Mouse (Mus musculus) liver, embryonic 11.5 days (tissue): ENCODE data around the gene Olfr617. TPM values are rescaled to one million over a fixed set of nuclear protein-coding genes. Genes with fewer than 3 reads are reported as not detected.
"Not testable (repeated sequence)": the region's sequence is repeated elsewhere in the genome, so short reads cannot be mapped to it uniquely, and the experiment has no call there.

Experiments used
- ATAC-seq: fragments of 200-750 bp; cut with Nextera tagmentation; replicated peaks from 2 replicates; pipeline ENCODE4 v1.8.0; 2017; ENCODE audit warnings: moderate number of reproducible peaks, mild to moderate bottlenecking, moderate TSS enrichment, moderate library complexity; ENCODE audit not compliant: low FRiP score
- DNase-seq: peaks from one replicate; pipeline ENCODE4 v3.0.0-alpha.2; 2017; ENCODE audit warnings: low spot score
- H3K27ac ChIP-seq: fragments of 300-500 bp; sonication (generic); 2 replicates; pipeline ENCODE4 v1.5.1; 2014; ENCODE audit warnings: mild to moderate bottlenecking, low read depth, low read length, control low read depth
- H3K27me3 ChIP-seq: fragments of 300-500 bp; sonication (generic); replicated peaks from 2 replicates; pipeline ENCODE4 v1.6.1; 2014; ENCODE audit warnings: low read length, mixed read lengths; ENCODE audit not compliant: control insufficient read depth, insufficient read depth
- H3K36me3 ChIP-seq: fragments of 300-500 bp; sonication (generic); 2 replicates; pipeline ENCODE4 v1.6.1; 2014; ENCODE audit warnings: mild to moderate bottlenecking, low read length, moderate library complexity, mixed read lengths; ENCODE audit not compliant: control insufficient read depth, insufficient read depth
- H3K4me1 ChIP-seq: fragments of 300-500 bp; sonication (generic); replicated peaks from 2 replicates; pipeline ENCODE4 v1.6.1; 2014; ENCODE audit warnings: low read length, mixed read lengths; ENCODE audit not compliant: control insufficient read depth, insufficient read depth
- H3K4me2 ChIP-seq: fragments of 300-500 bp; sonication (generic); 2 replicates; pipeline ENCODE4 v1.6.1; 2014; ENCODE audit warnings: mild to moderate bottlenecking, control low read depth, moderate library complexity
- H3K4me3 ChIP-seq: fragments of 300-500 bp; sonication (generic); 2 replicates; pipeline ENCODE4 v1.5.1; 2014; ENCODE audit warnings: low read depth, low read length, control low read depth
- H3K9ac ChIP-seq: fragments of 300-500 bp; sonication (generic); 2 replicates; pipeline ENCODE4 v1.6.1; 2014; ENCODE audit warnings: low read depth, low read length, control low read depth
- H3K9me3 ChIP-seq: fragments of 300-500 bp; sonication (generic); 2 replicates; pipeline ENCODE4 v1.6.1; 2016; ENCODE audit warnings: low read length, inconsistent platforms, mixed read lengths; ENCODE audit not compliant: control insufficient read depth
- WGBS: fragments of 180-500 bp; shearing (Covaris S2); extraction: QIAGEN DNeasy Blood & Tissue Kit; methylation state at CpG from one replicate; pipeline ENCODE4 v1.1.7; 2014; 5-methylcytosine and 5-hydroxymethylcytosine counted together
- polyA plus RNA-seq: library from polyadenylated mRNA; unstranded; fragments of >200 nt; fragmentation: Nextera tagmentation; extraction: Ambion mirVana; gene quantifications from 2 replicates; pipeline ENCODE4 v1.2.1, GENCODE M21; 2014

Gene Olfr617
- not detected in 2 replicates for polyA plus RNA-seq

- Histone ChIP-seq H3K4me2 (no peak within 1 kb of the TSS), H3K4me3 (no peak within 1 kb of the TSS), H3K4me1 (no peaks in the 10 kb centered on the region), H3K27me3 (no peaks in the 10 kb centered on the region), H3K27ac (no peak within 1 kb of the TSS), H3K36me3 (no peaks in the 10 kb centered on the region), H3K9me3 (no peaks in the 10 kb centered on the region), H3K9ac (no peak within 1 kb of the TSS)
- DNase-seq (no peak), ATAC-seq (no peak)
- 76% methylated on average over 1 of the region's 1 CpGs for WGBS
These were observed at the start of gene Olfr617 for GRCm38 (mm10) chr7:103572761-103573160. Gene Olfr617, plus strand, starts transcription at chr7:103573061.

- H3K27me3 ChIP-seq, H3K9me3 ChIP-seq, H3K36me3 ChIP-seq, DNase-seq, H3K4me2 ChIP-seq, H3K27ac ChIP-seq, H3K4me3 ChIP-seq, ATAC-seq, H3K4me1 ChIP-seq, H3K9ac ChIP-seq: not testable (repeated sequence)
- WGBS = 75% methylated on average over 2 of the region's 2 CpGs
These were observed 30.2 kb upstream of the Olfr617 start, which contains the start of gene Olfr612 for GRCm38 (mm10) chr7:103542617-103543016. Gene Olfr612, minus strand, starts transcription at chr7:103542717.

GRCm38 (mm10) chr7:103547774-103548173, 25.1 kb upstream of the Olfr617 start, which contains the start of gene Olfr613:
Gene Olfr613, plus strand, starts transcription at chr7:103548074.
- H3K9ac ChIP-seq = no peak within 1 kb of the TSS
- no peak within 1 kb of the TSS for H3K27ac ChIP-seq
- no peak within 1 kb of the TSS for H3K4me3 ChIP-seq
- 69% methylated on average over 2 of the region's 2 CpGs for WGBS
- no peaks in the 10 kb centered on the region for H3K27me3 ChIP-seq
- no peaks in the 10 kb centered on the region for H3K36me3 ChIP-seq
- no peaks in the 10 kb centered on the region for H3K4me1 ChIP-seq
- H3K9me3 ChIP-seq = no peaks in the 10 kb centered on the region
- H3K4me2 ChIP-seq = no peak within 1 kb of the TSS
- ATAC-seq (no peak), DNase-seq (no peak)

- H3K9me3 ChIP-seq = no peaks in the 10 kb centered on the region
- no peak within 1 kb of the TSS for H3K4me3 ChIP-seq
- H3K4me2 ChIP-seq = no peak within 1 kb of the TSS
- no peak within 1 kb of the TSS for H3K27ac ChIP-seq
- ATAC-seq (no peak), DNase-seq (no peak)
- no peaks in the 10 kb centered on the region for H3K4me1 ChIP-seq
- WGBS = 56% methylated on average over 2 of the region's 2 CpGs
- H3K27me3 ChIP-seq = no peaks in the 10 kb centered on the region
- no peaks in the 10 kb centered on the region for H3K36me3 ChIP-seq
- no peak within 1 kb of the TSS for H3K9ac ChIP-seq
These were observed 17.1 kb upstream of the Olfr617 start, which contains the start of gene Olfr615 for GRCm38 (mm10) chr7:103555779-103556178. Gene Olfr615, plus strand, starts transcription at chr7:103556079.

- Histone ChIP-seq H3K27me3 (no peaks in the 10 kb centered on the region), H3K9ac (no peak within 1 kb of the TSS), H3K9me3 (no peaks in the 10 kb centered on the region), H3K4me3 (no peak within 1 kb of the TSS), H3K4me1 (no peaks in the 10 kb centered on the region), H3K4me2 (no peak within 1 kb of the TSS), H3K36me3 (no peaks in the 10 kb centered on the region), H3K27ac (no peak within 1 kb of the TSS)
- 72% methylated on average over 3 of the region's 3 CpGs for WGBS
- DNase-seq = no peak
- ATAC-seq = no peak
These were observed 3.8 kb upstream of the Olfr617 start, which contains the start of gene Olfr616 for GRCm38 (mm10) chr7:103569043-103569442. Gene Olfr616, minus strand, starts transcription at chr7:103569143.

GRCm38 (mm10) chr7:103589803-103590202, 16.9 kb downstream of the Olfr617 start, which contains the start of gene Olfr618:
Gene Olfr618, plus strand, starts transcription at chr7:103590103.
- Histone ChIP-seq H3K9me3 (no peaks in the 10 kb centered on the region), H3K27me3 (no peaks in the 10 kb centered on the region), H3K4me2 (no peak within 1 kb of the TSS), H3K9ac (no peak within 1 kb of the TSS), H3K4me1 (no peaks in the 10 kb centered on the region), H3K4me3 (no peak within 1 kb of the TSS), H3K36me3 (no peaks in the 10 kb centered on the region), H3K27ac (no peak within 1 kb of the TSS)
- ATAC-seq (no peak), DNase-seq (no peak)
- WGBS = 60% methylated on average over 2 of the region's 2 CpGs

GRCm38 (mm10) chr7:103600275-103600674, 27.4 kb downstream of the Olfr617 start, which contains the start of gene Olfr619:
Gene Olfr619, plus strand, starts transcription at chr7:103600575.
- H3K4me2 ChIP-seq = no peak within 1 kb of the TSS

GRCm38 (mm10) chr7:103607425-103607824, 34.6 kb downstream of the Olfr617 start:
- DNase-seq (no peak), ATAC-seq (no peak)
- no peaks in the 10 kb centered on the region for H3K4me1 ChIP-seq
- H3K27me3 ChIP-seq = no peaks in the 10 kb centered on the region
- H3K4me3 ChIP-seq = no peak overlapping the region
- H3K9me3 ChIP-seq = no peaks in the 10 kb centered on the region
- no peak overlapping the region for H3K27ac ChIP-seq
- H3K36me3 ChIP-seq = no peaks in the 10 kb centered on the region
- no peak overlapping the region for H3K4me2 ChIP-seq
- no peak overlapping the region for H3K9ac ChIP-seq
- 51% methylated on average over 2 of the region's 2 CpGs for WGBS

More at GRCm38 (mm10) chr7:103600275-103600674, 27.4 kb downstream of the Olfr617 start, which contains the start of gene Olfr619:
- H3K4me1 ChIP-seq = no peaks in the 10 kb centered on the region
- no peaks in the 10 kb centered on the region for H3K9me3 ChIP-seq
- no peak within 1 kb of the TSS for H3K4me3 ChIP-seq
- H3K36me3 ChIP-seq = no peaks in the 10 kb centered on the region
- H3K27ac ChIP-seq = no peak within 1 kb of the TSS
- no peaks in the 10 kb centered on the region for H3K27me3 ChIP-seq
- no peak for ATAC-seq
- no peak within 1 kb of the TSS for H3K9ac ChIP-seq
- DNase-seq = no peak

GRCm38 (mm10) chr7:103612434-103612833, 39.6 kb downstream of the Olfr617 start, which contains the start of gene Olfr620:
Gene Olfr620, minus strand, starts transcription at chr7:103612534.
- H3K36me3 ChIP-seq = no peaks in the 10 kb centered on the region
- no peak for ATAC-seq
- DNase-seq = no peak
- H3K9ac ChIP-seq = no peak within 1 kb of the TSS
- H3K4me2 ChIP-seq = no peak within 1 kb of the TSS
- WGBS = 64% methylated on average over 2 of the region's 2 CpGs
- H3K4me1 ChIP-seq = no peaks in the 10 kb centered on the region
- no peaks in the 10 kb centered on the region for H3K27me3 ChIP-seq
- H3K9me3 ChIP-seq = no peaks in the 10 kb centered on the region
- no peak within 1 kb of the TSS for H3K27ac ChIP-seq
- H3K4me3 ChIP-seq = no peak within 1 kb of the TSS
